Mouse (Mus musculus) myocyte (in vitro differentiated cells): ENCODE measurements around the gene Atat1. TPM values are rescaled to one million over a fixed set of nuclear protein-coding genes. Genes with fewer than 3 reads are reported as not detected.

ENCODE experiments used
- H3K27me3 ChIP-seq: one replicate; pipeline ENCODE4 v1.6.1; 2011; ENCODE audit not compliant: control insufficient read depth, insufficient read depth, insufficient read length
- H3K36me3 ChIP-seq: one replicate; pipeline ENCODE4 v1.6.1; 2011; ENCODE audit not compliant: control insufficient read depth, insufficient read depth
- H3K4me2 ChIP-seq: one replicate; pipeline ENCODE4 v1.6.1; 2011; ENCODE audit warnings: low read depth, control low read depth
- H3K4me3 ChIP-seq: one replicate; pipeline ENCODE4 v1.5.1; 2011; ENCODE audit warnings: mild to moderate bottlenecking, control low read depth, moderate library complexity
- H3K79me2 ChIP-seq: one replicate; pipeline ENCODE4 v1.6.1; 2011; ENCODE audit not compliant: control insufficient read depth, insufficient read depth
- H3ac ChIP-seq: one replicate; pipeline ENCODE4 v1.6.1; 2011; ENCODE audit not compliant: control insufficient read depth, insufficient read length
- CEBPB ChIP-seq: IDR thresholded peaks from 2 replicates; pipeline ENCODE4 v1.6.1; 2011; ENCODE audit warnings: mild to moderate bottlenecking, moderate library complexity; ENCODE audit not compliant: poor library complexity, insufficient read depth, severe bottlenecking
- E2F4 ChIP-seq: IDR thresholded peaks from one replicate; pipeline ENCODE4 v1.6.1; 2011; ENCODE audit warnings: mild to moderate bottlenecking, control low read depth, moderate library complexity; ENCODE audit not compliant: insufficient read depth
- MAX ChIP-seq: IDR thresholded peaks from one replicate; pipeline ENCODE4 v1.6.1; 2011; ENCODE audit warnings: low read depth, mild to moderate bottlenecking, control low read depth
- MYOD1 ChIP-seq, 3 experiments: IDR thresholded peaks; one replicate each; pipeline ENCODE4 v1.6.1; 2011; ENCODE audit warnings: control low read depth in 2 of 3, low read depth in 2 of 3, mild to moderate bottlenecking in 2 of 3, moderate library complexity in 1 of 3; ENCODE audit not compliant: insufficient read length in 2 of 3, control insufficient read depth in 1 of 3
- MYOG ChIP-seq, 3 experiments: IDR thresholded peaks; one replicate each; pipeline ENCODE4 v1.6.1; 2011; ENCODE audit warnings: control low read depth in 2 of 3, low read depth in 2 of 3, mild to moderate bottlenecking in 2 of 3; ENCODE audit not compliant: insufficient read length in 2 of 3, control insufficient read depth in 1 of 3, insufficient read depth in 1 of 3
- POLR2A ChIP-seq: IDR thresholded peaks from one replicate; pipeline ENCODE4 v1.6.1; 2011; ENCODE audit warnings: low read depth, mild to moderate bottlenecking, control low read depth, moderate library complexity; ENCODE audit not compliant: insufficient read length
- POLR2AphosphoS2 ChIP-seq: IDR thresholded peaks from one replicate; pipeline ENCODE4 v1.6.1; 2011; ENCODE audit warnings: low read depth, control low read depth; ENCODE audit not compliant: insufficient read length
- REST ChIP-seq: IDR thresholded peaks from one replicate; pipeline ENCODE4 v1.6.1; 2011; ENCODE audit warnings: mild to moderate bottlenecking, control low read depth, moderate library complexity; ENCODE audit not compliant: insufficient read depth, insufficient read length
- SRF ChIP-seq: IDR thresholded peaks from one replicate; pipeline ENCODE4 v1.6.1; 2011; ENCODE audit warnings: low read depth; ENCODE audit not compliant: control insufficient read depth, insufficient read length
- TCF12 ChIP-seq: IDR thresholded peaks from one replicate; pipeline ENCODE4 v1.6.1; 2011; ENCODE audit warnings: mild to moderate bottlenecking, control low read depth; ENCODE audit not compliant: poor library complexity, insufficient read depth, severe bottlenecking
- TCF3 ChIP-seq: IDR thresholded peaks from one replicate; pipeline ENCODE4 v1.6.1; 2011; ENCODE audit warnings: low read depth, control low read depth; ENCODE audit not compliant: insufficient read length
- USF1 ChIP-seq: IDR thresholded peaks from one replicate; pipeline ENCODE4 v1.6.1; 2011; ENCODE audit warnings: low read depth, mild to moderate bottlenecking, control low read depth, moderate library complexity
- polyA plus RNA-seq: library from polyadenylated mRNA; unstranded; fragments of >200 nt; fragmentation: generic; extraction: Trizol; gene quantifications from one replicate; pipeline ENCODE4 v1.2.1, GENCODE M21; 2012; ENCODE audit warnings: missing spikeins

The Atat1 gene
- polyA plus RNA-seq, 1 experiment, result 23.1 TPM

GRCm38 (mm10) chr17:35861198-35861857, 48.5 kb downstream of the Atat1 start, which contains the start of gene Nrm:
TSS of gene Nrm (plus strand) at chr17:35861318.
- peak within 1 kb of the TSS; percentile 96 for H3K4me2 ChIP-seq
- TF ChIP-seq SRF (no peak), MYOD1 (IDR thresholded peaks at IDR 0.05; ENCODE audit: control insufficient read depth in 1 of 3, insufficient read length in 2 of 3, low read depth in 2 of 3) (peak in 2 of 3 experiments; percentile 49 to 75), TCF3 (no peak), POLR2A (peak; percentile 87), USF1 (no peak), TCF12 (no peak), REST (no peak), MYOG (IDR thresholded peaks at IDR 0.05; ENCODE audit: control insufficient read depth in 1 of 3, insufficient read depth in 1 of 3, insufficient read length in 2 of 3, low read depth in 2 of 3) (peak; percentile 46 to 81 (median 60)), CEBPB (no peak), MAX (no peak), E2F4 (peak; percentile 75), POLR2AphosphoS2 (peak; percentile 92)
- H3ac ChIP-seq, result peak within 1 kb of the TSS; percentile 15
- H3K27me3 ChIP-seq, result no peaks in the 10 kb centered on the region
- no peaks in the 10 kb centered on the region for H3K79me2 ChIP-seq
- no peaks in the 10 kb centered on the region for H3K36me3 ChIP-seq
- H3K4me3 ChIP-seq, result peak within 1 kb of the TSS; percentile 38

DNA sequence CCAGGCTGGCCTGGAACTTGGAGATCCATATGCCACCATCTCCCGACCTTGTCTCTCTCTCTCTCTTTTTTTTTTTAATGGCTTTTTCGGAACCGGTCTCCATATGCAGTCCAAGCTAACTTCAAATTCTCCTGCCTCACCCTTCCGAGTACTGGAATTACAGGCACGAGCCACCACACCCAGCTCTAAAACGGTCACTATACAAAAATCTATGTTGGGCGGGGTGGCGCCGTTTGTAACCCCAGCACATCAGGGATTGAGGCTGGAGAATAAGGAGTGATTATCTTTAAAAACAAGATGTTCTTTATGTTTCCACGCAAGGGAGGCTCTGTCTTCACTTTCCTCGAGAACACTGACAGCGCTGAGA, 49.1 kb downstream of the Atat1 start:
- no peak for TF ChIP-seq SRF
- TF ChIP-seq CEBPB, result no peak
- no peak for TF ChIP-seq MAX
- no peak for TF ChIP-seq MYOG (IDR thresholded peaks at IDR 0.05; ENCODE audit: control insufficient read depth in 1 of 3, insufficient read depth in 1 of 3, insufficient read length in 2 of 3, low read depth in 2 of 3)
- no peak for TF ChIP-seq USF1
- TF ChIP-seq POLR2AphosphoS2, result no peak
- TF ChIP-seq MYOD1 (IDR thresholded peaks at IDR 0.05; ENCODE audit: control insufficient read depth in 1 of 3, insufficient read length in 2 of 3, low read depth in 2 of 3), result no peak
- no peak for TF ChIP-seq POLR2A
- TF ChIP-seq TCF3, result no peak
- TF ChIP-seq E2F4, result no peak
- TF ChIP-seq TCF12, result no peak
- TF ChIP-seq REST, result no peak
- Histone ChIP-seq H3K79me2 (no peaks in the 10 kb centered on the region), H3K4me3 (peak overlapping the region; percentile 38), H3ac (peak overlapping the region; percentile 15), H3K4me2 (peak overlapping the region; percentile 96), H3K36me3 (no peaks in the 10 kb centered on the region), H3K27me3 (no peaks in the 10 kb centered on the region)

DNA sequence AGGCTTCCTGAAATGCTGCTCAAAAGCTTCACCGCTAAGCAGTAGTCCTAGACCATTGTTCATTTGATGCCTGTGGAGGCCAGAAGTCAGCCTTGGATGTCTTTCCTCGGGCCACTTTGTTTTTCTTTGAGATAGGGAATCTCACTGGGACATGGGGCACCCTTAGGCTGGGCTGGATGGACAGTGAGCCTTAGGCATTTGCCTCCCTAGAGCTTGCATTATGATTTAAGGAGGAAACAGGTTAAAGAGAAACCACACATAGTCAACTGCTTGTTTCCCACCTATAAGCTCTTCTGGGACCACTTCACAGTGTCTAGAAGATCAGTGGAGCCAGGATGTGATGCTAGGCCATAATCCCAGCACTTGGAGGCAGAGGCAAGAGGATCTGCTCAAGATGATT, 50.0 kb downstream of the Atat1 start:
- no peaks in the 10 kb centered on the region for H3K27me3 ChIP-seq
- H3K4me3 ChIP-seq, result no peak overlapping the region
- H3K36me3 ChIP-seq, result no peaks in the 10 kb centered on the region
- no peak overlapping the region for H3ac ChIP-seq
- TF ChIP-seq REST (no peak), E2F4 (no peak), CEBPB (no peak), TCF12 (no peak), MAX (no peak), POLR2A (no peak), POLR2AphosphoS2 (no peak), SRF (no peak), MYOD1 (IDR thresholded peaks at IDR 0.05; ENCODE audit: control insufficient read depth in 1 of 3, insufficient read length in 2 of 3, low read depth in 2 of 3) (no peak), MYOG (IDR thresholded peaks at IDR 0.05; ENCODE audit: control insufficient read depth in 1 of 3, insufficient read depth in 1 of 3, insufficient read length in 2 of 3, low read depth in 2 of 3) (no peak), USF1 (no peak), TCF3 (no peak)
- H3K4me2 ChIP-seq, result no peak overlapping the region
- H3K79me2 ChIP-seq, result no peaks in the 10 kb centered on the region

- Histone ChIP-seq H3K36me3 (no peaks in the 10 kb centered on the region), H3K79me2 (no peaks in the 10 kb centered on the region), H3K4me2 (no peak overlapping the region), H3K4me3 (no peak overlapping the region), H3K27me3 (no peaks in the 10 kb centered on the region), H3ac (no peak overlapping the region)
- TF ChIP-seq POLR2A (no peak), MYOG (IDR thresholded peaks at IDR 0.05; ENCODE audit: control insufficient read depth in 1 of 3, insufficient read depth in 1 of 3, insufficient read length in 2 of 3, low read depth in 2 of 3) (no peak), MAX (no peak), TCF3 (no peak), USF1 (no peak)
These were observed 50.5 kb downstream of the Atat1 start for GRCm38 (mm10) chr17:35859371-35859770.

GRCm38 (mm10) chr17:35850974-35851373, 58.9 kb downstream of the Atat1 start:
- Histone ChIP-seq H3ac (no peak overlapping the region), H3K27me3 (no peaks in the 10 kb centered on the region), H3K79me2 (no peaks in the 10 kb centered on the region), H3K36me3 (peaks cover 17% of the 10 kb centered on the region), H3K4me2 (no peak overlapping the region), H3K4me3 (no peak overlapping the region)
- TF ChIP-seq CEBPB (no peak), MYOD1 (IDR thresholded peaks at IDR 0.05; ENCODE audit: control insufficient read depth in 1 of 3, insufficient read length in 2 of 3, low read depth in 2 of 3) (no peak)
